ENCODE assay signal across 7 mouse cellular contexts in genomic region chr17:7097835-7098519, GRCm38 (mm10).
DNase-seq lines count a peak whose midpoint lies in the region; ATAC-seq lines count a peak whose summit lies in the region.
"Not testable (repeated sequence)": the region's sequence is repeated elsewhere in the genome, so short reads cannot be mapped to it uniquely, and the experiment has no call there.

No protein-coding gene starts in this region.

- DNase-seq in hindbrain, embryonic 14.5 days (ENCODE audit: low spot score); midbrain, embryonic 14.5 days; neural tube, embryonic 11.5 days (ENCODE audit: low spot score): not testable (repeated sequence)

- not testable (repeated sequence) for H3K36me3 ChIP-seq in forebrain, embryonic 15.5 days; heart, embryonic 16.5 days (ENCODE audit: control insufficient read depth, insufficient read depth); hindbrain, embryonic 14.5 days (replicated peaks; ENCODE audit: control insufficient read depth, insufficient read depth); midbrain, embryonic 14.5 days (ENCODE audit: control insufficient read depth, insufficient read depth, low read length); neural tube, embryonic 11.5 days (ENCODE audit: control insufficient read depth, insufficient read depth, low read length)

- H3K27me3 ChIP-seq in forebrain, embryonic 15.5 days; heart, embryonic 16.5 days (ENCODE audit: control insufficient read depth, insufficient read depth, low read length); hindbrain, embryonic 14.5 days (ENCODE audit: control insufficient read depth, insufficient read depth, low read length); midbrain, embryonic 14.5 days (ENCODE audit: control insufficient read depth, insufficient read depth, low read length); neural tube, embryonic 11.5 days (ENCODE audit: control insufficient read depth, insufficient read depth, low read length): not testable (repeated sequence)

- not testable (repeated sequence) for H3K9me3 ChIP-seq in forebrain, embryonic 15.5 days; heart, embryonic 16.5 days (replicated peaks; ENCODE audit: control insufficient read depth, low read length); hindbrain, embryonic 14.5 days (ENCODE audit: control insufficient read depth, low read length); midbrain, embryonic 14.5 days (ENCODE audit: control insufficient read depth, low read length); neural tube, embryonic 11.5 days (ENCODE audit: control insufficient read depth, low read length)

- WGBS in forebrain, embryonic 15.5 days = no CpG with 5 or more reads among the region's 12 CpGs
- WGBS in heart, embryonic 16.5 days = no CpG with 5 or more reads among the region's 12 CpGs
- no CpG with 5 or more reads among the region's 12 CpGs for WGBS in hindbrain, embryonic 14.5 days
- no CpG with 5 or more reads among the region's 12 CpGs for WGBS in midbrain, embryonic 14.5 days
- no CpG with 5 or more reads among the region's 12 CpGs for WGBS in neural tube, embryonic 11.5 days

- H3K4me2 ChIP-seq in forebrain, embryonic 15.5 days (replicated peaks); heart, embryonic 16.5 days (ENCODE audit: low read depth, low read length); hindbrain, embryonic 14.5 days (replicated peaks); midbrain, embryonic 14.5 days (ENCODE audit: low read length); neural tube, embryonic 11.5 days (ENCODE audit: low read depth): not testable (repeated sequence)

- H3K4me1 ChIP-seq in forebrain, embryonic 15.5 days; heart, embryonic 16.5 days (ENCODE audit: control insufficient read depth, insufficient read depth, low read length); hindbrain, embryonic 14.5 days (replicated peaks; ENCODE audit: control insufficient read depth, insufficient read depth, low read length); midbrain, embryonic 14.5 days (ENCODE audit: control insufficient read depth, insufficient read depth, low read length); neural tube, embryonic 11.5 days (ENCODE audit: control insufficient read depth, insufficient read depth, low read length): not testable (repeated sequence)

- ATAC-seq in erythroblast, adult 5-6 weeks (replicated peaks; ENCODE audit: low FRiP score, poor library complexity, severe bottlenecking) = peak; percentile 17; the same call in 1 of the 2 replicates
- ATAC-seq in forebrain, embryonic 15.5 days (replicated peaks) = peak; percentile 86
- peak; percentile 28 for ATAC-seq in heart, embryonic 16.5 days (replicated peaks; ENCODE audit: extremely low read depth, insufficient read depth, low FRiP score)
- ATAC-seq in hindbrain, embryonic 14.5 days (ENCODE audit: low FRiP score) = peak; percentile 87
- ATAC-seq in megakaryocyte progenitor cell, adult 5-6 weeks (replicated peaks; ENCODE audit: poor library complexity) = peak; percentile 72
- peak; percentile 87 for ATAC-seq in midbrain, embryonic 14.5 days (ENCODE audit: low FRiP score, low TSS enrichment)
- ATAC-seq in neural tube, embryonic 11.5 days (ENCODE audit: insufficient read depth, low FRiP score, low TSS enrichment) = peak; percentile 58; the same call in 1 of the 2 replicates

- not testable (repeated sequence) for H3K27ac ChIP-seq in forebrain, embryonic 15.5 days (replicated peaks); heart, embryonic 16.5 days (ENCODE audit: low read length); hindbrain, embryonic 14.5 days; midbrain, embryonic 14.5 days (replicated peaks; ENCODE audit: low read depth, low read length); neural tube, embryonic 11.5 days (ENCODE audit: low read depth, low read length)

- H3K4me3 ChIP-seq in forebrain, embryonic 15.5 days; heart, embryonic 16.5 days (ENCODE audit: low read length); hindbrain, embryonic 14.5 days (replicated peaks; ENCODE audit: low read length); midbrain, embryonic 14.5 days (replicated peaks; ENCODE audit: low read depth, low read length); neural tube, embryonic 11.5 days (ENCODE audit: low read depth, low read length): not testable (repeated sequence)

- not testable (repeated sequence) for H3K9ac ChIP-seq in forebrain, embryonic 15.5 days (replicated peaks); heart, embryonic 16.5 days (ENCODE audit: low read length); hindbrain, embryonic 14.5 days; midbrain, embryonic 14.5 days (replicated peaks; ENCODE audit: low read length); neural tube, embryonic 11.5 days (ENCODE audit: low read length)

Comparison
In these comparisons a context has a peak if more than half of its experiments do, and no peak if none do; other contexts are left out.
1. ATAC-seq: peak in every context shown above with its lines; median percentile 87 in hindbrain, embryonic 14.5 days; 87 in midbrain, embryonic 14.5 days; 86 in forebrain, embryonic 15.5 days; 72 in megakaryocyte progenitor cell, adult 5-6 weeks; 58 in neural tube, embryonic 11.5 days; 28 in heart, embryonic 16.5 days; 17 in erythroblast, adult 5-6 weeks.